Mouse (Mus musculus) hindbrain, embryonic 12.5 days (tissue): ENCODE measurements around the gene Strn4. TPM values are rescaled to one million over a fixed set of nuclear protein-coding genes. Genes with fewer than 3 reads are reported as not detected.

Experiments
- ATAC-seq: fragments of 200-750 bp; cut with Nextera tagmentation; 2 replicates; pipeline ENCODE4 v1.8.0; 2017; ENCODE audit warnings: moderate TSS enrichment; ENCODE audit not compliant: low FRiP score
- H3K27ac ChIP-seq: fragments of 300-500 bp; sonication (generic); 2 replicates; pipeline ENCODE4 v1.5.1; 2016; ENCODE audit warnings: mild to moderate bottlenecking
- H3K27me3 ChIP-seq: fragments of 300-500 bp; sonication (generic); 2 replicates; pipeline ENCODE4 v1.6.1; 2016; ENCODE audit warnings: mild to moderate bottlenecking
- H3K36me3 ChIP-seq: fragments of 300-500 bp; sonication (generic); 2 replicates; pipeline ENCODE4 v1.6.1; 2016; ENCODE audit warnings: mild to moderate bottlenecking
- H3K4me1 ChIP-seq: fragments of 300-500 bp; sonication (generic); 2 replicates; pipeline ENCODE4 v1.6.1; 2016
- H3K4me2 ChIP-seq: fragments of 300-500 bp; sonication (generic); replicated peaks from 2 replicates; pipeline ENCODE4 v1.6.1; 2016; ENCODE audit warnings: mild to moderate bottlenecking
- H3K4me3 ChIP-seq: fragments of 300-500 bp; sonication (generic); 2 replicates; pipeline ENCODE4 v1.5.1; 2016; ENCODE audit warnings: mild to moderate bottlenecking
- H3K9ac ChIP-seq: fragments of 300-500 bp; sonication (generic); 2 replicates; pipeline ENCODE4 v1.6.1; 2016; ENCODE audit warnings: mild to moderate bottlenecking, moderate library complexity
- H3K9me3 ChIP-seq: fragments of 300-500 bp; sonication (generic); replicated peaks from 2 replicates; pipeline ENCODE4 v1.6.1; 2016; ENCODE audit warnings: mild to moderate bottlenecking
- WGBS: fragments of 180-500 bp; shearing (Covaris S2); methylation state at CpG from one replicate; pipeline ENCODE4 v1.1.7; 2016; 5-methylcytosine and 5-hydroxymethylcytosine counted together
- polyA plus RNA-seq: library from polyadenylated mRNA; unstranded; fragments of >200 nt; fragmentation: Nextera tagmentation; extraction: Ambion mirVana; gene quantifications from 2 replicates; pipeline ENCODE4 v1.2.1, GENCODE M21; 2016

Gene Strn4
- polyA plus RNA-seq, 1 experiment from 2014 or later, result 180 TPM

GRCm38 (mm10) chr7:16874190-16874589 lies 58.5 kb downstream of the Strn4 start:
- Histone ChIP-seq H3K4me1 (peaks cover 20% of the 10 kb centered on the region), H3K4me3 (peak overlapping the region; percentile 13), H3K27ac (peak overlapping the region; percentile 58), H3K27me3 (no peaks in the 10 kb centered on the region), H3K36me3 (peaks cover 14% of the 10 kb centered on the region; the same call in 1 of the 2 replicates), H3K9ac (0 out of 2 replicates have a peak overlapping the region, but pooled peaks have one; percentile 2), H3K4me2 (peak overlapping the region; percentile 35), H3K9me3 (no peaks in the 10 kb centered on the region)
- ATAC-seq, result no peak
- WGBS, result 5% methylated on average over 17 of the region's 17 CpGs

- Histone ChIP-seq H3K9ac (0 out of 2 replicates have a peak overlapping the region, but pooled peaks have one; percentile 2), H3K4me2 (peak overlapping the region; percentile 79), H3K4me1 (peaks cover 20% of the 10 kb centered on the region), H3K4me3 (peak overlapping the region; percentile 70), H3K36me3 (peaks cover 14% of the 10 kb centered on the region; the same call in 1 of the 2 replicates), H3K27ac (peak overlapping the region; percentile 58), H3K9me3 (no peaks in the 10 kb centered on the region), H3K27me3 (no peaks in the 10 kb centered on the region)
- under 1% methylated on average over 33 of the region's 33 CpGs for WGBS
- peak; percentile 97 for ATAC-seq
Measured at GRCm38 (mm10) chr7:16874756-16875309, 59.1 kb downstream of the Strn4 start.

GRCm38 (mm10) chr7:16875310-16875325 lies 59.4 kb downstream of the Strn4 start, which contains the start of gene Dact3:
Gene Dact3 (plus strand): TSS chr7:16875317.
- 0% methylated on average over 1 of the region's 1 CpGs for WGBS

GRCm38 (mm10) chr7:16875326-16875725 lies 59.6 kb downstream of the Strn4 start:
- H3K27me3 ChIP-seq, result no peaks in the 10 kb centered on the region
- under 1% methylated on average over 33 of the region's 42 CpGs for WGBS
- peak overlapping the region; percentile 82 for H3K27ac ChIP-seq
- H3K9ac ChIP-seq, result peak overlapping the region; percentile 91
- peaks cover 14% of the 10 kb centered on the region; the same call in 1 of the 2 replicates for H3K36me3 ChIP-seq
- no peaks in the 10 kb centered on the region for H3K9me3 ChIP-seq
- peak overlapping the region; percentile 79 for H3K4me2 ChIP-seq
- H3K4me1 ChIP-seq, result peaks cover 25% of the 10 kb centered on the region
- H3K4me3 ChIP-seq, result peak overlapping the region; percentile 70
- ATAC-seq, result no peak; the same call in 1 of the 2 replicates

More at GRCm38 (mm10) chr7:16875310-16875325, 59.4 kb downstream of the Strn4 start, which contains the start of gene Dact3:
- Histone ChIP-seq H3K4me1 (peaks cover 23% of the 10 kb centered on the region), H3K4me3 (peak within 1 kb of the TSS; percentile 70), H3K4me2 (peak within 1 kb of the TSS; percentile 79), H3K27ac (peak within 1 kb of the TSS; percentile 82), H3K9ac (peak within 1 kb of the TSS; percentile 91), H3K36me3 (peaks cover 14% of the 10 kb centered on the region; the same call in 1 of the 2 replicates), H3K27me3 (no peaks in the 10 kb centered on the region), H3K9me3 (no peaks in the 10 kb centered on the region)
- no peak for ATAC-seq

GRCm38 (mm10) chr7:16876006-16876405 lies 60.3 kb downstream of the Strn4 start:
- Histone ChIP-seq H3K27me3 (no peaks in the 10 kb centered on the region), H3K36me3 (peaks cover 13% of the 10 kb centered on the region; the same call in 1 of the 2 replicates), H3K27ac (peak overlapping the region; percentile 82), H3K4me1 (peaks cover 30% of the 10 kb centered on the region), H3K4me3 (peak overlapping the region; percentile 70), H3K9me3 (no peaks in the 10 kb centered on the region), H3K9ac (peak overlapping the region; percentile 91), H3K4me2 (peak overlapping the region; percentile 79)
- WGBS, result 7% methylated on average over 11 of the region's 11 CpGs
- ATAC-seq, result no peak

GRCm38 (mm10) chr7:16876608-16877007 lies 60.9 kb downstream of the Strn4 start:
- ATAC-seq, result no peak
- no peaks in the 10 kb centered on the region for H3K27me3 ChIP-seq
- H3K27ac ChIP-seq, result peak overlapping the region; percentile 82
- peak overlapping the region; percentile 70 for H3K4me3 ChIP-seq
- peak overlapping the region; percentile 79 for H3K4me2 ChIP-seq
- H3K9ac ChIP-seq, result peak overlapping the region; percentile 91
- whole genome bisulfite sequencing, result 1% methylated on average over 13 of the region's 13 CpGs
- peaks cover 7% of the 10 kb centered on the region; the same call in 1 of the 2 replicates for H3K36me3 ChIP-seq
- peaks cover 30% of the 10 kb centered on the region for H3K4me1 ChIP-seq
- no peaks in the 10 kb centered on the region for H3K9me3 ChIP-seq

GRCm38 (mm10) chr7:16877717-16878116 lies 62.0 kb downstream of the Strn4 start:
- no peaks in the 10 kb centered on the region for H3K9me3 ChIP-seq
- H3K9ac ChIP-seq, result no peak overlapping the region
- no peak overlapping the region for H3K4me2 ChIP-seq
- no peak for ATAC-seq
- H3K36me3 ChIP-seq, result no peaks in the 10 kb centered on the region
- no peak overlapping the region for H3K27ac ChIP-seq
- H3K4me3 ChIP-seq, result no peak overlapping the region
- WGBS, result 83% methylated on average over 3 of the region's 3 CpGs
- H3K27me3 ChIP-seq, result peaks cover 5% of the 10 kb centered on the region; the same call in 1 of the 2 replicates
- H3K4me1 ChIP-seq, result peaks cover 30% of the 10 kb centered on the region

DNA sequence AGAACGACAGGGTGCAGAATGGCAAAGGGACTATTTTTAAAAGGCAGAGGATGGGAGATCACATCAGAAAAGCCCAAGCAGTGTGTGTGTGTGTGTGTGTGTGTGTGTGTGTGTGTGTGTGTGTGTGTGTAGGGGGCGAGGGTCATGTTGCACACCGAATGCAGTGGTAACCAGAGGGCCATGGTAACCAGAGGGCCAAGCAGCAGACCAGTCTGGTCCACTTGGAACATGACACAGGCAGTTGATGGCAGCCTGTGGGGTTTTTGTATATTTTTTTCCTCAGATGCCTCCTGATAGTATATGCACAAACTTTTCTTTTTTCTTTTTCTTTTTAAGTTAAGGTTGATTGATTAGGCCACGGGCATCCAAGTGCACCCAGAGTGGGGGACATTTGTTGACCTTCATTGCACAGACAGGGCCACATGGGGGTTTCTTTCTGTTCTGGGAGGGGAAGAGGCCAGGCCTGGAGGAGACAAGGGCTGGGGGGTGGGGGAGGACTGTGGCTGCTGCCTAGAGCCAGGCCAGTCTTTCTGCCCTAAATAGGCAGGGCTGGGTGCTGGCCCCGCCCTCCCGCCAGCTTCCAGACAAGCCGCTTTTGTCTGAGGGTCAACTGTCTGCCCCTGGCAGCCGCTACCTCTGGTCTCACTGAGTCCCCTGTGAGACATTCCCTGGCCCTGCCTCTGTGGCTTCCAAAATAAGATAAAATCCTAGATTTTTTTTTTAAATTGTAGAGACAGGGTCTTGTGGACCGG lies 64.3 kb downstream of the Strn4 start:
- peaks cover 28% of the 10 kb centered on the region for H3K27me3 ChIP-seq
- WGBS, result 6% methylated on average over 8 of the region's 9 CpGs
- peak overlapping the region; percentile 58 for H3K27ac ChIP-seq
- peak; percentile 30 for ATAC-seq
- no peaks in the 10 kb centered on the region for H3K9me3 ChIP-seq
- peak overlapping the region; percentile 42; the same call in 1 of the 2 replicates for H3K9ac ChIP-seq
- H3K4me3 ChIP-seq, result no peak overlapping the region
- H3K4me1 ChIP-seq, result peaks cover 30% of the 10 kb centered on the region
- H3K4me2 ChIP-seq, result peak overlapping the region; percentile 11; the same call in 1 of the 2 replicates
- H3K36me3 ChIP-seq, result peaks cover 20% of the 10 kb centered on the region

GRCm38 (mm10) chr7:16880615-16881014 lies 64.9 kb downstream of the Strn4 start:
- peak overlapping the region; percentile 11; the same call in 1 of the 2 replicates for H3K4me2 ChIP-seq
- H3K27ac ChIP-seq, result peak overlapping the region; percentile 58
- H3K4me3 ChIP-seq, result no peak overlapping the region
- H3K27me3 ChIP-seq, result peaks cover 33% of the 10 kb centered on the region
- no peak overlapping the region for H3K9ac ChIP-seq
- 6% methylated on average over 5 of the region's 5 CpGs for WGBS
- peaks cover 2% of the 10 kb centered on the region for H3K9me3 ChIP-seq
- H3K4me1 ChIP-seq, result peaks cover 32% of the 10 kb centered on the region
- no peak for ATAC-seq
- H3K36me3 ChIP-seq, result peaks cover 27% of the 10 kb centered on the region

DNA sequence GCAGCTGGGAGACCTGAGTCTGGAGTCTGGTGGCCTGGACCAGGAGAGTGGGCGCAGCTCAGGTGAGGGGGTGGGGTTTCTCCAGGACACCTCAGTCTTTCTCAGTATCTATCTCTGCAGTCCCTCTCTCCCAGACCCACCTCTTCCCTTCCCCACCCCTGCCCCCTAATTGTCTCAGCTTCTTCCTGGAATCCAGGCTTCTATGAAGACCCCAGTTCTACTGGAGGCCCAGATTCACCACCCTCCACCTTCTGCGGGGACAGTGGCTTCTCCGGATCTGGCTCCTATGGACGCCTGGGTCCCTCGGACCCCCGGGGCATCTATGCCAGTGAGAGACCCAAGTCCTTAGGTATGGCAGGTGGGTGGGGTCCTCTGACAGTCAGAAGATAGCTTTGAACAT lies 67.5 kb downstream of the Strn4 start:
- whole genome bisulfite sequencing, result 91% methylated on average over 6 of the region's 6 CpGs
- Histone ChIP-seq H3K27ac (no peak overlapping the region), H3K4me2 (no peak overlapping the region), H3K4me3 (no peak overlapping the region), H3K9ac (no peak overlapping the region), H3K36me3 (peaks cover 49% of the 10 kb centered on the region), H3K27me3 (peaks cover 54% of the 10 kb centered on the region), H3K4me1 (peaks cover 15% of the 10 kb centered on the region), H3K9me3 (peaks cover 8% of the 10 kb centered on the region)
- ATAC-seq, result no peak

DNA sequence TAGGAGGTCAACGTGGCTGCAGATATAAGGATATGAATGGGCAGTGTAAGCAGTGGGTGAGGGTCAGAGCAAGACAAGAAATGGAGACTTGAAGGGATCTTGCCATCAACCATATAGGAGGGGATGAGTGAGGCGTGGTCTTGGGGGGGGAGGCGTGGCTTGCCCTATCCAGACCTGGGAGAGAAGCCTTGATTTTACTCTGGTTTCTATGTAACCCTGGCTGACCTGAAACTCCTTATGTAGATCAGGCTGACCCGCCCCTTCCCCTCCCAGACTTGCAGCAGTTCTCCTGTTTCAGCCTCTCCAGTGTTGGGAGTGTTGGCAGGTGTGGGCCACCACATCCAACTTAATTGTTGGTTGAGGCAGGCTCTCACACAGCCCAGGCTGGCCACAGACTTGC lies 68.6 kb downstream of the Strn4 start:
- ATAC-seq, result no peak
- H3K9me3 ChIP-seq, result peaks cover 8% of the 10 kb centered on the region
- H3K27me3 ChIP-seq, result peaks cover 54% of the 10 kb centered on the region
- no peak overlapping the region for H3K9ac ChIP-seq
- WGBS, result 59% methylated on average over 4 of the region's 4 CpGs
- H3K4me1 ChIP-seq, result peaks cover 15% of the 10 kb centered on the region
- no peak overlapping the region for H3K4me2 ChIP-seq
- H3K36me3 ChIP-seq, result peaks cover 49% of the 10 kb centered on the region
- H3K27ac ChIP-seq, result no peak overlapping the region
- H3K4me3 ChIP-seq, result no peak overlapping the region

DNA sequence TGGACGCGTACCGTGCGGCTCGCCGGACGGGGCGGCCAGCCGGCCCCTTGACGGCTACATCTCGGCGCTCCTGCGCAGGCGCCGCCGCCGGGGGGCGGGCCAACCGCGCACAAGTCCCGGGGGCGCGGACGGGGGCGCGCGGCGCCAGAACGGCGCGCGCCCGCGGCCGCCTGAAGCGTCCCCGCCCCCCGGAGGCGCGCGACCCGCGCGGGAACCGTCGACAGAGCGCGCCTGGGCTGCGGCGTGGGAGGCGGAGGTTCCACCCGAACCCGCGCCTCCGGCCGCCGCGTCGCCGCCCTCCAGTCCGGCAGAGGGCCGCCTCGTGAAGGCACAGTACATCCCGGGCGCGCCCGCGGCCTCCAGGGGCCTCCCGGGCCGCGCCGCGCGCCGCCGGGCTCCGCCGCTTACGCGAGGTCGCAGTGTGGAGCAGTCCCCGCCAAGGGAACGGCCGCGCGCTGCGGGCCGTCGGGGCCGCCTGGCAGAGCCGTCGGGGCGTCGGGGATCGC lies 69.6 kb downstream of the Strn4 start:
- Histone ChIP-seq H3K4me3 (peak overlapping the region; percentile 26), H3K27ac (no peak overlapping the region), H3K9me3 (peaks cover 8% of the 10 kb centered on the region), H3K9ac (no peak overlapping the region), H3K4me2 (peak overlapping the region; percentile 35), H3K4me1 (peaks cover 8% of the 10 kb centered on the region), H3K36me3 (peaks cover 49% of the 10 kb centered on the region), H3K27me3 (peaks cover 60% of the 10 kb centered on the region)
- peak; percentile 57 for ATAC-seq
- 9% methylated on average over 65 of the region's 95 CpGs for WGBS
